In genomic region chr16:52031091-52031689, GRCm38 (mm10) we compare ENCODE assay signal across 8 mouse cellular contexts. TPM values are rescaled to one million over a fixed set of nuclear protein-coding genes. Genes with fewer than 3 reads are reported as not detected.
DNase-seq lines count a peak whose midpoint lies in the region; ATAC-seq and TF ChIP-seq lines count a peak whose summit lies in the region.

Cblb (plus strand) TSS chr16:52031225.

- no peak for TF ChIP-seq CTCF in cortical plate, adult 2 months (IDR thresholded peaks at IDR 0.05; ENCODE audit: extremely low read depth, insufficient read depth, low read length)

- peak within 1 kb of the TSS; percentile 94 for H3K27ac ChIP-seq in cortical plate, adult 2 months (ENCODE audit: insufficient read depth, low read length)

- peak within 1 kb of the TSS; percentile 76 for H3K4me3 ChIP-seq in cortical plate, adult 2 months (ENCODE audit: insufficient read depth, low read length)

- peak; percentile 98 for DNase-seq in gastrocnemius, postnatal 10 days
- DNase-seq in induced T-regulatory cell, adult 2 months (ENCODE audit: low read depth), result peak; percentile 100
- DNase-seq in left cerebral cortex, adult 9 months (ENCODE audit: low spot score in 2 of 2), result peak; percentile 91 to 97
- peak; percentile 94 for DNase-seq in right cerebral cortex, postnatal 14 days
- peak; percentile 96 to 99 for DNase-seq in urinary bladder, postnatal 36 days (ENCODE audit: low spot score in 2 of 2)

- H3K4me1 ChIP-seq in cortical plate, adult 2 months (ENCODE audit: control insufficient read depth, insufficient read depth, low read length), result peaks cover 4% of the 10 kb centered on the region; the same call in 1 of the 2 replicates

- peak; percentile 90 for ATAC-seq in activated CD4-positive, CD25-positive, alpha-beta regulatory T cell, adult 4 months
- peak; percentile 91 for ATAC-seq in megakaryocyte progenitor cell, adult 5-6 weeks (replicated peaks; ENCODE audit: poor library complexity)

- peak; percentile 85 for TF ChIP-seq POLR2A in cortical plate, adult 2 months (IDR thresholded peaks at IDR 0.05; ENCODE audit: extremely low read depth, insufficient read depth, low read length)

RNA-seq across cellular contexts. Expression of gene Cblb, which starts in this region (rescaled TPM):
- 10 to 100 TPM; 37.4 to 38.3 TPM for polyA plus RNA-seq in activated CD4-positive, CD25-positive, alpha-beta regulatory T cell, adult 4 months (2017; shearing (Covaris generic))
- 12.2 and 14.1 TPM in 2 replicates for polyA plus RNA-seq in cortical plate, adult 2 months (2012; rRNA removed)
- 10 to 100 TPM; 16.2 to 19.4 TPM for total RNA-seq in gastrocnemius, postnatal 10 days (2021)
- total RNA-seq in megakaryocyte progenitor cell, adult 5-6 weeks (2015), result 13.4 and 18.3 TPM in 2 replicates
- total RNA-seq in megakaryocyte progenitor cell, adult 5-6 weeks (2017), result 7.4 and 8.9 TPM in 2 replicates

Comparison
In these comparisons a context has a peak if more than half of its experiments do, and no peak if none do; other contexts are left out.
1. Peak in every context shown above with its lines: DNase-seq, ATAC-seq, H3K4me3 ChIP-seq and H3K27ac ChIP-seq.